Mouse (Mus musculus) bone marrow macrophage, adult 2 months (primary cell): ENCODE results near the gene Scpep1. TPM values are rescaled to one million over a fixed set of nuclear protein-coding genes. Genes with fewer than 3 reads are reported as not detected.

Source experiments
- H3K27ac ChIP-seq: 2 replicates; pipeline ENCODE4 v1.5.1; 2012; ENCODE audit warnings: low read depth, low read length; ENCODE audit not compliant: insufficient read depth
- H3K4me1 ChIP-seq: 2 replicates; pipeline ENCODE4 v1.6.1; 2012; ENCODE audit warnings: low read length; ENCODE audit not compliant: control insufficient read depth, insufficient read depth
- H3K4me3 ChIP-seq: 2 replicates; pipeline ENCODE4 v1.5.1; 2012; ENCODE audit warnings: mild to moderate bottlenecking, low read length, moderate library complexity; ENCODE audit not compliant: insufficient read depth
- CTCF ChIP-seq: IDR thresholded peaks from 2 replicates; pipeline ENCODE4 v1.5.1; 2012; ENCODE audit warnings: low read depth, mild to moderate bottlenecking, low read length, moderate library complexity
- POLR2A ChIP-seq: IDR thresholded peaks from 2 replicates; pipeline ENCODE4 v1.6.1; 2012; ENCODE audit warnings: mild to moderate bottlenecking, low read depth, low read length, borderline replicate concordance
- polyA plus RNA-seq: library from polyadenylated mRNA; stranded (reverse); fragments of >200 nt; gene quantifications from 2 replicates; pipeline ENCODE4 v1.2.4, GENCODE M21; 2012; ENCODE audit not compliant: missing spikeins, insufficient read depth, insufficient read length

Scpep1 gene
- polyA plus RNA-seq: 259 and 279 TPM in 2 replicates

DNA sequence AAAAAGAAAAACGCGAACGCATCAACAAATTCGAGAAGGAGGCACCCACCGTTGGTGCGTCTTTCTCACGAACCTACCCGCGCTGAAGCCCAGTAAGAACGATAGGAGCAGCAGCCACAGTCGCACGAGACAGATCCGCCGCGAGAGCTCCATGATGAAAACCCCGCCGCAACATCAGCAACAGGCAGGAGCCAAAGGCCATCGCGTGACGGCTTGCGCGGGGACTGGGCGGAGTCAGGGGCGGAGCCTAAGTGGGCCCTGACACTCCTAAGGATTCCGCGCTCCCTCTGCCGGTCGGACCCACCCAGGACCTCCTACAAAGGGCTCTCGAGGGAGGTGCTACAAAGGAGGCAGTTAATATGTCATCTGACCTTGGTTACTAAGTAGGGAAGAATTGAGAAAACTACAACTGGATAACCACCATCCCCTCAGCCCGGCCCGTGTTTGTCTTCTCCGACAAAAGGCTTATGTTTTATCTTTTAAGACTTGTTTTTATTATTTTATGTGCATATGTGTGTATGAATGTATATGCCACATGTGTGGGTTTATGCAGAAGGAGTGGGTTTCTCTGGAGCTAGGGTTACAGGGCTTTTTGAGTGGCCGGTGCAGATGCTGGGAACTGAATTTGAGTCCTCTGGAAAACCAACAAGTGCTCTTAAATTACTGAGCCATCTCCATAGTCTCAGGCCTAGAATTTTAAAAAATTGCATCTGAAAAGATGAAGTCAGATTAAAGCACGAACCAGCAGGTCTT, at the start of gene Scpep1:
Gene Scpep1 (minus strand): TSS at position 249 of the 753 bp plus-strand sequence.
- Histone ChIP-seq H3K27ac (peak within 1 kb of the TSS; percentile 96), H3K4me1 (peaks cover 38% of the 10 kb centered on the region), H3K4me3 (peak within 1 kb of the TSS; percentile 83)
- TF ChIP-seq POLR2A (0 out of 2 replicates have a peak, but pooled peaks have one; percentile 48), CTCF (no peak)

DNA sequence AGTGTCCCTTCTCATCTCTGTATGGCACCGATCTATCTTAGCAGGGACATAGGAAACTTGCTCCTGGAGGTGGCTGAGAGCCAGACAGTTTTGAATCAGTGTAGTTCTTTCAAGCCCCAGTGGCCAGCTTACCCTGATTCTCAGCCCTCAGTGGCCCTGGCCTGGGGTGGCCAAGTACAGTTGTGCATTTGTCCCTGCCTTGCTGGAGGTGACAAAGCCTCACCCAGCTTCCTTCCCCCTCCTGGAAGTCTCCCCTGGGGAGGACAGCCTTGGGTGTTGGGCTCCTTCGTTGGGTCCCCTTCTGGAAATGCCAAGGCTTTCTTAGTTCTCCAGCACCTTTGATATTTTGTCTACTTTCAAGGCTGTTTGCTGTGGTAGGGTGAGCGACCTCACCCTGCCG, 48.5 kb upstream of the Scpep1 start:
- H3K4me1 ChIP-seq: peaks cover 33% of the 10 kb centered on the region
- peak overlapping the region; percentile 30 for H3K4me3 ChIP-seq
- TF ChIP-seq POLR2A (no peak), CTCF (no peak)
- H3K27ac ChIP-seq: no peak overlapping the region

DNA sequence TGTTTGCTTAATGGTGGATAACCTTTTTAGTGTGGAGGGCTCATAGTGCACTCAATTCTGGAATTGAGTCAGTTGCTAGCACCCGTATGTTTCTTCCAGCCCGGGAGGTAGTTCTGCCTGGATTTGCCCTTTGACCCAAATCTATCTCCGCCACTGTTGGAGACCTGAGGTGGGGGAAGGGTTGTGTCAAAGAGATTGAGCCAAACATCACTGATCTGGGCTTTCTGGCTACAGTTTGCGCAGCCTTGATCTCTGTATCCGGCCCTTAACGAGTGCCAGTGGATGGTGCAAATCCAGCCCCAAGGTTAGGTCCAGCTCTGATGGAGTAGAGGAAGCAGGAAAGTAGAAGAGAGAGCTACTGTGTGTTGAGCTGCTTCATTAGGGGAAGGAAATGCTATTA, 47.8 kb upstream of the Scpep1 start:
- no peak for TF ChIP-seq POLR2A
- TF ChIP-seq CTCF: no peak
- Histone ChIP-seq H3K4me3 (peak overlapping the region; percentile 63), H3K27ac (0 out of 2 replicates have a peak overlapping the region, but pooled peaks have one; percentile 12), H3K4me1 (peaks cover 31% of the 10 kb centered on the region)

DNA sequence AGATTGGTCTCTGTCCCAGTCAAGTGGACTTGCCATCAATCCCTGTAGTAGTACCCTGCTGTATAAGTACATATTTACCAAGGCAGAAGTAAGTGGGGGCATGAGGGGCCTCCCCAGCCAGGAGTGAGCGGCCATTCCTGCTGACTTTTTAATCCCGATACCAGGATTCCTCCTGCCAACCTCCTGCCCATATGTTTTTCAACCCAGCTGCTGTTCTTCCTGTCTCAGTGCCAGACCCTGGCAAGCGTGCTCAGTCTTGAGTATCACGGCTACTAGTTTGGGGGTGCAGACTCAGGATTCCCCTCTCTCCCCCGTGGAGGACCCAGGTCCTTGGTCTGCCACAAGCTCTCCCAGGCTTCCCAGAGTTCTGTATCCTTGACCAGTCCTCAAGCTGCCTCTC, 47.4 kb upstream of the Scpep1 start:
- H3K4me1 ChIP-seq: peaks cover 34% of the 10 kb centered on the region
- TF ChIP-seq CTCF: no peak
- TF ChIP-seq POLR2A: no peak
- H3K4me3 ChIP-seq: peak overlapping the region; percentile 63
- peak overlapping the region; percentile 12; the same call in 1 of the 2 replicates for H3K27ac ChIP-seq

DNA sequence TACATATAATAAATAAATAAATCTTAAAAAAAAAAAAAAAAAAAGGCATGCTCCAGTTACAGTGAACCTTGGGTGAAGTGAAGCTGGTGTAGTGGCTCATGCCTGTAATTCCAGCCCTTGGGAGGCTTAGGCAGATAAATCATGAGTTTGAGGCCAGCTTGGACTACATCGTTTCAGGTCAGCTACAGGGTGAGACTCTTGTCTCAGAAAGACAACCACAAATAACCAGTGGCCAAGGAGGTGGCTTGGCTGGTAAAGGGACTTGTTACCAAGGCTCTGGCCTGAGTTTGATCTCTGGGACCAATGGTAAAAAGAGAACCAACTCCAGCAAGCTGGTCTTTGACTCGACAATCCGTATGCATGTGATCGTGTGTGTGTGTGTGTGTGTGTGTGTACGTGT, 46.8 kb upstream of the Scpep1 start:
- peak overlapping the region; percentile 63 for H3K4me3 ChIP-seq
- H3K27ac ChIP-seq: peak overlapping the region; percentile 16; the same call in 1 of the 2 replicates
- peaks cover 33% of the 10 kb centered on the region for H3K4me1 ChIP-seq
- TF ChIP-seq POLR2A: no peak
- no peak for TF ChIP-seq CTCF

DNA sequence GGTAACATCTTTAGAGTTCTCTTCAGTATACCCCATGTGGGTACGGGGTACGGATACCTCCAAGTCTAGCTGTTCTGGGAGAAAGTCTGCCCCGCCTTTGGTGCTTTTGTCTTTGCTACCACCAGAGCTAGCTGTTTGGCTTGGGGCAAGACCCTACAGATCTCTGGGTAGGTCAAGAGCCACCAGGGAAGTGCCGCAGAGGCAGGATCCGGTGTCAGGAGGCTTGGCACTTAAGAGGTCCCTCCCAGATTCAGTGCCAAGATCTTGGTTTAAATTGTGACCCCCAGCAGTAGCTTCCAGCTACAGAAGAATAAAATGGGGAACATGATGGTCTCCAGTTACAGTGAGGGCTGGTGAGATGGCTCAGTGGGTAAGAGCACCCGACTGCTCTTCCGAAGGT, 46.3 kb upstream of the Scpep1 start:
- peak overlapping the region; percentile 47 for H3K27ac ChIP-seq
- TF ChIP-seq POLR2A: no peak
- no peak for TF ChIP-seq CTCF
- peak overlapping the region; percentile 96 for H3K4me3 ChIP-seq
- peaks cover 35% of the 10 kb centered on the region for H3K4me1 ChIP-seq

DNA sequence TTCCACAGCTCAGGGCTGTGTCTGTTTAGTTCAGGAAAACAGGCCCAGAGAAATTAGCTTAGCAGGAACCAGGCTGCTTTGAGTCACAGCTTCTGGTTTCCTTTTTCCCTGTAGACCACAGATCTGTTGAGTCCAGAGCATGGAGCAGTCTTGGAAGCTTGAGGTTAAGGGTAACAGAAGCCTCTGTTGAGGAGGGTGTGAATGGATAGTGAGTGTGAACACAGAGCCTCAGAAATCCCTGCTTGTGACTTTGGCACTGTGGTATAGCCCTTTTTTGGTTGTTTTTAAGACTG, 45.2 kb upstream of the Scpep1 start:
- no peak for TF ChIP-seq POLR2A
- TF ChIP-seq CTCF: no peak
- Histone ChIP-seq H3K27ac (peak overlapping the region; percentile 77), H3K4me1 (peaks cover 43% of the 10 kb centered on the region), H3K4me3 (peak overlapping the region; percentile 96)

DNA sequence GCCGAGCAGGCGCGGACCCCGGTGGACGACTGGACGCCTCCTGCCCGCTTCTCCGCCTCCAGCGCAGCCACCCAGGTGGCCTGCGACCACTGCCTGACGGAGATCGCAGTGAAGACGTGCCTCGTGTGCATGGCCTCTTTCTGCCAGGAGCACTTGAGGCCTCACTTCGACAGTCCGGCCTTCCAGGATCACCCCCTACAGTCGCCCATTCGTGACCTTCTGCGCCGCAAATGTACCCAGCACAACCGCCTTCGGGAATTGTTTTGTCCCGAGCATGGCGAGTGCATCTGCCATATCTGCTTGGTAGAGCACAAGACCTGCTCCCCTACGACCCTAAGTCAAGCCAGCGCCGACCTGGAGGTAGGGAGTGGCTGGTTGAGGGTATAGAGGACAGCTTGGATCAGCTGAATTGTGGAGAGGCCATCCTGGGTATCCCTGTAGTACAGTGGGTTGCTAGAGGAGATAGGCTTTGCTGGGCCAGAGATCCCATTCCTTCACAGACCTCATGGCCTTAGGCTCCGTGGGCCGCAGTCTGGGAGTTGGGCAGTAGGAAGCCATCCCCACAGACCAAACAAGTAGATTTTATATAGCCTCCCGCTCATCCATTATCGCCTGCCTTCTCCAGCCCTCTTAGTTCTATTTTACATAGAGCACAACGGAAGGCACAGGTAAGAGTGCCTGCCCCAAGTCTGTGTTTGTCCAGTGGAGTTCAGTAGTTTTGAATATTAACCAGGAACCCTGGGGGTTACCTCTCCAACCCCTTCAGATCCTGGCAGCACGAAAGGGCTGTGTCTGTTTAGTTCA, 44.7 kb upstream of the Scpep1 start:
- Histone ChIP-seq H3K4me1 (peaks cover 43% of the 10 kb centered on the region), H3K4me3 (peak overlapping the region; percentile 96)

DNA sequence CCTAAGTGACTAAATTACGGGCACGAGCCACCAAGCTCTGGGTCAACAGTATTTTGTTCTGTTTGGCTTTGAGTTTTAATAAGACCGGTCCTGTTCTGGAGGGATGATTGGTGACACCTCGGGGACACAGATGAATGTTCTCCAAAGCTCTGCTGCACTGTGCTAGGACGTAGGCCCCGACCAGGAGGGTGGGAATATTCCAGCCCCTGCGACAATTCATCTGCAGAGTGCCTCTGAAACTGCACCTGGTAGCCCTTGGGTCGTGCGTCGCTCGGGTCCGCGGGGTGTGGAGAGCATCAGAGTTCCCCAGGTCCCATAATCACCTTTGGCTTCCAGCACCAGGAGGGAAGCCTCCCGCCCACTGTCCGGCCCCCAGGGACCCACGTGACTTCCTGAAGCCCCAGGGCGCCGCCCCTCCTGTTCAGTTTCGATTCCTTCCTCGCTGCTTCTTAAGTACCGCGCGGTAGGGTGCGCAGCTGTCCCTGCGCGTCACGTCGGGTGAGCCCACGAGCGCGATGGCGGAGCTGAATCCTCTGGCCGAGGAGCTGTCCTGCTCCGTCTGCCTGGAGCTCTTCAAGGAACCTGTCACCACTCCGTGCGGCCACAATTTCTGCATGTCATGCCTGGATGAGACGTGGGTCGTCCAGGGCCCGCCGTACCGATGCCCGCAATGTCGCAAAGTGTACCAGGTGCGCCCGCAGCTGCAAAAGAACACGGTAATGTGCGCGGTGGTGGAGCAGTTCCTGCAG, 43.9 kb upstream of the Scpep1 start, which contains the start of gene Trim25:
Gene Trim25 (plus strand): TSS at position 403 of the 749 bp plus-strand sequence.
- H3K4me1 ChIP-seq: peaks cover 46% of the 10 kb centered on the region
- TF ChIP-seq POLR2A (peak; percentile 90), CTCF (no peak)

More for the DNA sequence above, 44.7 kb upstream of the Scpep1 start:
- peak overlapping the region; percentile 77 for H3K27ac ChIP-seq
- no peak for TF ChIP-seq POLR2A
- TF ChIP-seq CTCF: no peak

More for the DNA sequence above, 43.9 kb upstream of the Scpep1 start, which contains the start of gene Trim25:
- Histone ChIP-seq H3K27ac (peak within 1 kb of the TSS; percentile 84), H3K4me3 (peak within 1 kb of the TSS; percentile 96)
